Mouse (Mus musculus) MEL (cell line): ENCODE results near the gene Bcat1.

Experiments
- BHLHE40 ChIP-seq: IDR thresholded peaks from 2 replicates; pipeline ENCODE4 v1.6.1; 2012; ENCODE audit warnings: low read depth, mild to moderate bottlenecking, inconsistent platforms, low read length, improper control_type of control experiment, borderline replicate concordance
- CHD2 ChIP-seq: IDR thresholded peaks from 2 replicates; pipeline ENCODE4 v1.6.1; 2011; ENCODE audit warnings: low read length, improper control_type of control experiment
- CTCF ChIP-seq, 3 experiments: IDR thresholded peaks in 2 of 3; conservative IDR thresholded peaks in 1 of 3; 2 replicates each; pipeline ENCODE4 v1.5.1; 2011 to 2012; ENCODE audit warnings: low read length in 3 of 3, low read depth in 2 of 3, mild to moderate bottlenecking in 2 of 3, improper control_type of control experiment in 1 of 3, inconsistent platforms in 1 of 3, mixed read lengths in 1 of 3, moderate library complexity in 1 of 3; ENCODE audit not compliant: control insufficient read depth in 1 of 3, insufficient read depth in 1 of 3, poor library complexity in 1 of 3, severe bottlenecking in 1 of 3
- EP300 ChIP-seq, 2 experiments: IDR thresholded peaks; 2 replicates each; pipeline ENCODE4 v1.6.1; 2011; ENCODE audit warnings: improper control_type of control experiment in 2 of 2, low read length in 2 of 2, low read depth in 1 of 2, mild to moderate bottlenecking in 1 of 2
- GABPA ChIP-seq: IDR thresholded peaks from 2 replicates; pipeline ENCODE4 v1.6.1; 2012; ENCODE audit warnings: low read depth, mild to moderate bottlenecking, inconsistent platforms, low read length, improper control_type of control experiment, moderate library complexity
- MAFK ChIP-seq: IDR thresholded peaks from 2 replicates; pipeline ENCODE4 v1.6.1; 2011; ENCODE audit warnings: low read depth, mild to moderate bottlenecking, low read length, improper control_type of control experiment, borderline replicate concordance
- MYC ChIP-seq: IDR thresholded peaks from 2 replicates; pipeline ENCODE4 v1.6.1; 2011; ENCODE audit warnings: low read depth, mild to moderate bottlenecking, low read length, improper control_type of control experiment, moderate library complexity
- POLR2A ChIP-seq, 2 experiments: IDR thresholded peaks; 2 replicates each; pipeline ENCODE4 v1.6.1; 2011 to 2012; ENCODE audit warnings: low read length in 2 of 2, mild to moderate bottlenecking in 2 of 2, control low read depth in 1 of 2, improper control_type of control experiment in 1 of 2, low read depth in 1 of 2, moderate library complexity in 1 of 2; ENCODE audit not compliant: control insufficient read depth in 1 of 2, insufficient read depth in 1 of 2, poor library complexity in 1 of 2
- POLR2AphosphoS2 ChIP-seq: IDR thresholded peaks from 2 replicates; pipeline ENCODE4 v1.6.1; 2011; ENCODE audit warnings: low read length, improper control_type of control experiment
- SIN3A ChIP-seq: IDR thresholded peaks from 2 replicates; pipeline ENCODE4 v1.6.1; 2012; ENCODE audit warnings: low read length, improper control_type of control experiment, inconsistent platforms
- TBP ChIP-seq: IDR thresholded peaks from 2 replicates; pipeline ENCODE4 v1.8.0; 2011; ENCODE audit warnings: low read depth, low read length, improper control_type of control experiment
- TCF12 ChIP-seq: IDR thresholded peaks from 2 replicates; pipeline ENCODE4 v1.6.1; 2014; ENCODE audit warnings: low read depth, mild to moderate bottlenecking, inconsistent platforms, low read length, improper control_type of control experiment, moderate library complexity
- UBTF ChIP-seq: IDR thresholded peaks from 2 replicates; pipeline ENCODE4 v1.6.1; 2012; ENCODE audit warnings: low read depth, mild to moderate bottlenecking, inconsistent platforms, low read length, improper control_type of control experiment, moderate library complexity, borderline replicate concordance; ENCODE audit not compliant: insufficient read depth
- ZKSCAN1 ChIP-seq: IDR thresholded peaks from 2 replicates; pipeline ENCODE4 v1.6.1; 2012; ENCODE audit warnings: low read depth, mild to moderate bottlenecking, inconsistent platforms, low read length, improper control_type of control experiment, moderate library complexity

DNA sequence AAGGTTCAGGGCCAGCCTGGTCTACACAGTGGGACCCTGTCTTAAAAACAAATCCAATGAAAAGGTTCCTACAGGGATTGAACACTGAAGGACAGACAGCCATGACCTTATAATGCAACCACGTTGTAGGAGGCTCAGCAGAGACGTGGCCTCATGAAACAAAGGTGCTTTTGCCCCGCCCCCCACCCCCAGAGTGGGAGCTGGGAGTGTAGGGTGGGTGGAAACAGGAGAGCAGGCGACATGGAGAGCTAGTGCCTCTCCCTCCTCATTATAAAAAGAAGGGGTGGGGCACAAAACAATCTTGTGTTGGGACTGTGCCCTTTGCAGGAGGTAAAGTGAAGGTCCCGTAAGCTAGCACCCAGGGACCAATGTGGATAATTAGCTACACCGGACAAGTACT lies 74.5 kb downstream of the Bcat1 start:
- TF ChIP-seq SIN3A, result no peak
- TF ChIP-seq EP300 (IDR thresholded peaks at IDR 0.05; ENCODE audit: low read depth in 1 of 2, low read length in 2 of 2), result no peak
- no peak for TF ChIP-seq MYC
- TF ChIP-seq POLR2AphosphoS2, result no peak
- TF ChIP-seq GABPA, result no peak
- no peak for TF ChIP-seq CHD2
- no peak for TF ChIP-seq ZKSCAN1
- TF ChIP-seq BHLHE40, result no peak
- no peak for TF ChIP-seq CTCF (IDR thresholded peaks at IDR 0.05 in 2 of 3, conservative IDR thresholded peaks at IDR 0.05 in 1 of 3; ENCODE audit: control insufficient read depth in 1 of 3, insufficient read depth in 1 of 3, low read depth in 2 of 3, low read length in 3 of 3, poor library complexity in 1 of 3, severe bottlenecking in 1 of 3)
- no peak for TF ChIP-seq MAFK
- no peak for TF ChIP-seq POLR2A (IDR thresholded peaks at IDR 0.05; ENCODE audit: control insufficient read depth in 1 of 2, insufficient read depth in 1 of 2, low read depth in 1 of 2, low read length in 2 of 2, poor library complexity in 1 of 2)
- TF ChIP-seq TBP, result no peak
- TF ChIP-seq UBTF, result no peak
- no peak for TF ChIP-seq TCF12
